Mouse (Mus musculus): ENCODE data around the gene Rad21l.

Rad21l gene

DNA sequence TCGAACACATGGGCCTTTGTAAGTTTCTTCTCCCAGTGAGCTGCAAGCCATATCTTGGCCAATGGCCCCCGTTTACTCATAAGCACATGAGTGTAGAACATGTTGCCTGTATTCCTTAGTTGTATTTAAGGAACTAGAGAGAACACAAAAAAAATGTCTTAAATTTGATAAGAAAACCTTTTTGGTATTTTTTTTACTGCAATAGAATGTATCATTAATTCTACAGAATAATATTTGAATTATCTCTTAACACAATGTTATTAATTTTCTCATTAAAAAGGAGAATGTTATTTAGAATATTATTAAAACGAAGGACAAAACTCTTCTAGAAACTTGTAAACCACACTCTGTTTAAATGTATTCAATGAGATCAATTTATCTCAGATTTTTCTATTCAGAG, at the start of gene Rad21l:
Gene Rad21l, minus strand, starts transcription at position 101 of the 400 bp plus-strand sequence.
- DNase-seq (ENCODE audit: low spot score), result no peak

DNA sequence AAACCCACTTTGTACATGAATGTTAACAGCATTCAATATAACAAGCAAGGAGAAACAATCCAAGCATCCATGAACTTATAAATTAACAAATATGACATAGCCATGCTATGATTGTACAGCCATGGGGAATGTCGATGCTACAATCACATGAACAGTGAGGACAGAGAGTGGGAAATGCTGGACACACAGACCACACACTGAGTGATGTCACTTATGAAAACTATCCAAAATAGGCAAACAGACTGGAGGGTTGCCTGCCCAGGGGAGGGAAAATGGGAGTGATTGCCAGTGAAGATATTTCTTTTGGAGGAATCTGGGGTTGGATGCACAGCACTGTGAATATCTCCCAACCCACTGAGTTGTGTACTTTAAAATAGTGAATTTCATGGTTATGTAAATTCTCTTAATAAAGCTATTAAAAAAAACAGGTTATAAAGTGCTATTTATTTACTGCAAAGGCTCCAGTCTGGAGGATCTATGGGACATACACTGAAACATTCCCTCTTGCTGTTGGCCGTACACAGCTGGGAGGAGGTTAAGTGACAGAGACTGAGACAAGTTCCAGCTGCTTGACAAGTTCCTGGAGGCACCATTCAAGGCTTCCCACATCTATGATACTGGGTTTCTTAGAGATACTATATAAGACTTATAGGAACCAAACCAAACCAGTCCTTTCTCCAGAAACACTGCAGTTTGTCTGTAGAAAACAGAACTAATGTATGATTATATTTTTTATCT, 48.2 kb upstream of the Rad21l start:
- DNase-seq (ENCODE audit: low spot score), result no peak

DNA sequence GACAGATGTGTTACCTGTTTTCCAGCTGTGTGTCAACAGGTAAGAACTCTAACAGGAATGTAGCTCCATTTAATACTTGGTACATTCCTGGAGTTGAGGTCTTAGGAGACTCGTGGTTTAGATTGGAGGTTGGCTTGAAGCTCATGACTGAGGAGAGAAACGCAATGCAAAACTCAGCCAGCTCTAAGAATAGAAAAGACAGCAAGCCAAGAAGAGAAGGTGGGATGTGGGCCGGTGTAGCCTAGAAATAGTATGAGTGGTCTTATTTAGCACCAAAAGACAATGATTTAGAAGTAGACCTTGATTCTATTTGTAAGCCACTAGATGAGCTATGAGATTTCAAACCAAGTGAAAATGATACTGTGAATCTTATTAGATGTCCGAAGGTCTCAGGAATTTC, 47.2 kb upstream of the Rad21l start:
- no peak for DNase-seq (ENCODE audit: low spot score)

DNA sequence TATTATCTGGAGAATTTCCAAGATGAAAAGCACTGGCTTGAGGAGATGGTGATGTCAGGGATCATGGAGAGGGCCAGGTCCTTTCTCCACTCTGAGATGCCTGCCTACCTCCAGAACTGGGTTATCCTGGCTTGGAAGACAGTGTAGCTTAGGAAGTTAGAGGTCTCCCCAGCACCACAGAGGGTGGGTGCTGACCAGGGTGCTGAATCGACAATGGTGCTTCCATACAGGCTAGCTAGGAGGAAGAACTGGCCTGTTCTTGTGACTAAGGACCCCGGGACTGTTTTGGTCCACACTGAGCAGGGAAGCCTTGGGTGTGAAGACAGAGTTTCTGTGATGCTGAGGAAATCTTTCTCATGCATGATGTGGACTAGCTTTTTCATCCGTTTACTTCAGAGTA, 44.3 kb upstream of the Rad21l start:
- peak; percentile 61 for DNase-seq (ENCODE audit: low spot score)

DNA sequence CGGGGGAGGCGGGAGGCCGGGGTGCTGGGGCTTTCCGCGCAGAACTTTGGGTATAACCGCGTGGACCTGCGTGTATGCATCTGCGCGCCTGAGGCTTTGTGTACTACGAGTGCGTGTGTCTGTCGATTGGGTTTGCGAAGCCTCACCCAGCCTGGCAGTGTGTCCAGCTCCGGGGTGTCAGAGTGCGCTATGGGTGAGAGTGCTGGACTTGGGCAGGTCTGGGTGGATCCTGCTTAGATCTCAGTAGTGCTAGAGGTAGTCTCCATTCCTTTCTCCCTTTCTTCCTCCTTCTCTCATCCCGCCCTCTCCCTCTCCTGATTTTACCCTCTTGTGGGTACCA, 34.5 kb upstream of the Rad21l start:
- no peak for DNase-seq (ENCODE audit: low spot score)

DNA sequence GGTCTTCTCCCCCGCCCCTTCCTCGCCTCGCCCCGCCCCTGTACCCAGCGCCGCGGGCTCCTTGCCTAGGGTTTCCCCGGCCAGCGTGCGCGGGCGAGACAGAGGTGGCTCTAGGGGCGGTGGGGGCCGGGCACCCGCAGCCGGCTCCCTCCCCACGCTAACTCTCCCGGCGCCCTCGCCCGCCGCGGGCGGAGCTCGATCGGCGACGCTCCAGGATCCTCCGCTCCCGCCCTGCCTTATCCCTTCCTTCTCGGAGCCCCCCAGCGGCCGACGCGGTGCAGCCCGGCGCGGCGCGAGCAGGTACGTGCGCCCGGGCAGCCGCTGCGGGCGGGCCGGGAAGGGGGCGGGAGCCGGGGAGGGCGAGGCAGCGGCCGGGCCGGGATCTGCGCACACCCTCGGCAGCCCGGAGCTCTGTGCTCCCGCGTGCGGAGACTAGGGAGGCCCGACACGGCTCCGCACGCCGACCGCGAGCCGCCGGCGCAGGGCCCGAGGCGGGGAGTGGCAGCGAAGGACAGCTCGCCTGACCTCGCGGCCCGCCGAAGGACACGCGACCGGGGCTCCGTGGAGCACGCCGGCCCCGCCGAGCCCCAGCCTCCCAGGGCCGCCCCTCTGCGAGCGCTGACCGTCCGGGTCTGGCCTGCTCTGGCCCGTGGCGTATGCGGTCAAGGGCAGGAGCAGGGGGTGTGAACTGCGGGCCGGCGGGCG, 34.0 kb upstream of the Rad21l start:
- peak; percentile 56 for DNase-seq (ENCODE audit: low spot score)

DNA sequence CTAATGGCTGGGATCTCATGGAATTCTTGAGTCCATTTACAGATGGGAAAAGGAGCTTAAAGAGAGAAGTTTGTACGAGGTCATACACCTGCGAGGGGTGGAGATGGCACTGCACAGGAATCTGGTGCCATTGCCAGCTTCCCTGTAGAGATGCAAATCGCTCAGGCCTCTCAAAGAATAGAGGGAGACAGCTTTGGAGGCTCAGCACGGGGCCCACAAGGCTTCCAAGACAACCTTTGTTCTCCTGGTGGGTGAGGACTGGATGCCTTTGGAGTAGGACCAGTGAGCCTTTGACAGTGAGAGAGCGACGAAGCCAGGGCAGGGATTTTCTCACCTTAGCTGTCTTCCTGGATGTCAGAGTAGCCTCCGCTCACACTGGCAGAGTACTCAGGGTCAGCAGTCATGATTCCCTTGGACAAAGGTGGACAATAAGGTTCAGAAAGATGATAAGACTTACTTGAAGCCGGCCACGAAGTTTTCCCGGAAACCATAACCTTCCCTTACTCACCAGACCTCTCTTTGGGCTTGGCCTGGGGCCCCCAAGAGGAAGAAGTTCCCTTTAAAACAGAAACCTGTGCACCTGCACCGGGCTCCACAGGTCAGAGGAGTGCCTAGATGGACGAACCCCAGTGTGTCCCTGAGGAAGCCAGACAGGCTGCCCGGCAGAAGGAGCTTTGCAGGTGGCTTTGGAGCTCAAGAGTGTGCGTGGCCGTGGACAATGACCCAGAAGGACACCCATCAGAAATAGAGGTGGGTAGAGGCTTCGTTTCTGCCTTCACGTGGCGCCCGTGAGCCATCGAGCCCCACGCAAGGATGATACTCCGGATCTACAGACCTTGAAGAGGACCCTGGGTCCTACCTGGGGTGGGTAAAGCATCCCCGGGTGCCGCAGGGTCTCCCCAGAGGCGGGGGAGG, 33.2 kb upstream of the Rad21l start, which contains the start of gene Tmem74b:
Gene Tmem74b, plus strand, starts transcription at position 778 of the 915 bp plus-strand sequence.
- no peak for DNase-seq (ENCODE audit: low spot score)

DNA sequence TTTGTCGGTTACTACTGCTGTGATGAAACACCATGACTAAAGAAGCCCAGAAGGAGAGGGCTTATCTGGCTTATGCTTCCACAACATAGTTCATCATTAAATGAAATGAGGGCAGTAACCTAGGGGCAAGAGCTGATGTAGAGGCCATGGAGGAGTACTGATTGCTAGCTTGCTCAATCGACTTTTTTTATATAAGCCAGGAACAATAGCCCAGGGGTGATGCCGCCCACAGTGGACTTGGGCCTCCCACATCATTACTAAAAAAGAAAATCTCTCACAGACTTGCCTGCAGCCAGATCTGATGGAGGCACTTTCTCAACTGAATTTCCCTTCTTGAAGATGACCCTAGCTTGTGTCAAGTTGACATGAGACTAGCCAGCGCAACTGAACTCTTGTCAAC, 14.6 kb upstream of the Rad21l start:
- no peak for DNase-seq (ENCODE audit: low spot score)

DNA sequence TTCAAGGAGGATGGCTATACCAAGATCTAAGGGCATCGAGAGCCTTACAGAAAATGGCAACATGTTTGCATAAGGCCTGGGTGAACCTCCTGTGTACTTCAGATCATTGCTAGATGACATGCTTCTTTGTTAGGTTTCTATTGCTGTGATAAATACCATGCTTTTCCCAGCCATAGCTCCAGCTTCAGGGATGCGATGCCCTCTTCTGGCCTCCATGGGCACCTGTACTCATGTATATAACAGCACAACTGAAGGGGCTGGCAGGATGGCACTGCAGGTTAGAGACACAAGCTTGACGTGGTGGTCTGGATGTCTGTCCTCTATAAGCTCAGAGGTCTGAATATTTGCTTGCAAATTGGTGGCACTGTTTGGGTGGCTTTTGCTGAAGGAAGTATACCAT, 14.0 kb upstream of the Rad21l start:
- no peak for DNase-seq (ENCODE audit: low spot score)

DNA sequence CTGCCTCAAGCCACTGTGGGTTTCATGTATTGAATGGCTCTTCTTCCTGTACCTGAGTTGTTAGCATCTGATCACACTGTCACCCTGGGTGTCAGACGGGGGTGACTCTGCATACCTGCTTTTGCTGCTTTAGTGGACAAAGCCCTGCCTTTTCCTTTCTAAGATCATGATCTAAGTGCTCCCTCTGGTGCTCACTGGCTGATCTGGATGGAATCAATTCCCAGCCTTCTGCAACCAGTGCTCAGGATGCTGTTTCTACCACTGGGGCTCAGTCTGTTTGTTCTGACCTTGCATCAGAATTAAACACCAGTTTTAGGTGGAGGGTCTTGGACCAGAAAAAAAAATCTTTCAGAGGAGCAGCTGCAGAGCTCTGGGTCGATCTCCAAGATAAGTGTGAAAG, 7.9 kb upstream of the Rad21l start:
- DNase-seq (ENCODE audit: low spot score), result no peak

DNA sequence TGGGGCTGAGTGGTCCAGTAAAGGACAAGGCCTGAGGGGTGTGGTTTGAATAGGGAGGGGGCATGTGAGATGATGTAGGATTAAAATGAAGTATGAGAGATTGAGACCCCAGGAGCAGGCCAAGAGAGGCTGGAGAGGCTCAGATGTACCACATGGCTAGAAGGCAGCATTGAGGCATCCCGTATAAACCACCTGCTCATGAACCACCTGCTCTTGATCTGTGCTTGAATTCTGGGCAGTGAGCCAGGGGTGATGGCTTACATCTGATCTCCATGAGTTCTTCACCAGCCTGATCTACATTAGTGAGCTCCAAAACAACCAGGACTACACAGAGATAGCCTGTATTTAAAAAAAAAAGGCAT, 2.6 kb upstream of the Rad21l start:
- no peak for DNase-seq (ENCODE audit: low spot score)

DNA sequence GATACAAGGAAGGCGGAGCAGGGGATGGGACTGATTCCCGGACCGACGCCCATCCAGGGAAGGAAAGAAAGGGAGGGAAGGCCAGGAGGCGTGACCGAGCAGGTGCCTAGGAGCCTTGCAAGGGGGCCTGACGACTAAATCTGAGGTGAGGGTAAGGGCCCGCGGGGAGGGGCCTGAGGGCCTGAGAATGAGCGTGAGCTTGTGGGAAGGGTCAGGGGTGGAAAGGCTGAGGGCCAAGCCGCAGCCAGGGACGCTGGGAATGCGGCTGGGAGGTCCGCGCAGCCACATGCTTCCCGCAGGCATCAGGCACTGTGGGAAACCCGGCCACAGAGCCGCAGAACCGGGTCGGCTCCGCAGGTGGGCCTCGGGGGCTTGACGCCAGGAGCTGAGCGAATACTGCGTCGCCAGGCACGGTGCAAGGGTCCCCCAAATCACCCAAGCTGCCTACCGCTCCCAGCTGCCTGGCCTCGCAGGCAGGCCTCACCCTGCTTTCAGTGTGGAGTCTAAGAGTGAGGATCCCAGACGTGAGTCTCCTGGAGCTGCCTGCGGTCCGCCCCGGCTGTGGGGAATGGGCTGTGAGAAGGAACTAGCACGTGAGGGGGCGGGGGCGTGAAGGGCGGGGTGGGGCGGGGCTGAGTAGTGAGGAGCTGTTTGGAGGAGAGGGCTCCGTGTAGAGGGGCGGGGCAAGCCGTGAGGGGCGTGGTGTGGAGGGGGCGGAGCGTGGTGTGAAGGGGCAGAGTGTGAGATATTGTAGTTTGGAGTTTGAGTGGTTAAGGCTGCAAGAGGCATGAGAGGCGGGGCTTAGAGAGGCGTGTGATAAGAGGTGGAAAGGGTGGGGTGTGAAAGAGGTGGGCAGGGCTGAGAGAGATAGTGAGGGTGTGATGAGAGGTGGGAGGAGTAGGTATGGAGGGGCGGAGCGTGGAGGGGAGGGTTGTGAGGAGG, 2.0 kb upstream of the Rad21l start:
- peak; percentile 79 for DNase-seq (ENCODE audit: low spot score)

DNA sequence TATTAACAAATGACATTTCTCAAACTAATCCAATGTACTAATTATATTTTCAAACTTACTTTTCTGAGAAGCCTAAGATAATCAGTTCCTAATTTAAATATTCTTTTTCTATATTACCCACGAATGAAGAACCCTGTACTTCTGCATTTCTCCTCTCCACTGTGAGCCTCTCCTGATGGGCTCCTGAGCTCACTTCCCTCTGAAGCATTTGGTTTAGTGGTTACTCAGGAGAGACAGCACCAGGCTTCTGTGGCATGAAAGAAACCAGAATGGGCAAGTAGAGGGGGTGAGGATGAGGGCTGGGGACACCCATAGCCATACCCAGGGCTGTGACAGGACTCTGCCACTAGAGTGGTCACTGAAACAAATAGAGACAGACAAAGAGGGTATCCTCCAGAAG, 16.3 kb downstream of the Rad21l start:
- no peak for DNase-seq (ENCODE audit: low spot score)

DNA sequence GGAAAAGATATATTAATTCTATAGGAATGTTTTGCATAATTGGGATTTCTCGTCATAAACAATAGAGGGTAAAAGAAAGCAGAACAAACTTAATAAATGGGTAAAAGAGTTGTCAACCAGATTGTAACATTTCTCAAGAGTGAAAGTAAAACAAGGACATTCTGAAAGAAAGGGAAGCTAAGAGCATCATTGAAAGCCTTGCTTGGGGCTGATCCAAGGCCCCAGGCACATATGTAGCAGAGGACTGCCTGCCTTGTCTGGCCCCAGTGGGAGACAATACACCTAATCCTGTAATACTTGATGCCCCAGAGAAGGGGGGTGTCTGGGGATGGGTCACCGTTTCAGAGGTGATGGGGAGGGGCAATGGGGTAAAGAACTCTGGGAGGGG, 32.3 kb downstream of the Rad21l start:
- no peak for DNase-seq (ENCODE audit: low spot score)

DNA sequence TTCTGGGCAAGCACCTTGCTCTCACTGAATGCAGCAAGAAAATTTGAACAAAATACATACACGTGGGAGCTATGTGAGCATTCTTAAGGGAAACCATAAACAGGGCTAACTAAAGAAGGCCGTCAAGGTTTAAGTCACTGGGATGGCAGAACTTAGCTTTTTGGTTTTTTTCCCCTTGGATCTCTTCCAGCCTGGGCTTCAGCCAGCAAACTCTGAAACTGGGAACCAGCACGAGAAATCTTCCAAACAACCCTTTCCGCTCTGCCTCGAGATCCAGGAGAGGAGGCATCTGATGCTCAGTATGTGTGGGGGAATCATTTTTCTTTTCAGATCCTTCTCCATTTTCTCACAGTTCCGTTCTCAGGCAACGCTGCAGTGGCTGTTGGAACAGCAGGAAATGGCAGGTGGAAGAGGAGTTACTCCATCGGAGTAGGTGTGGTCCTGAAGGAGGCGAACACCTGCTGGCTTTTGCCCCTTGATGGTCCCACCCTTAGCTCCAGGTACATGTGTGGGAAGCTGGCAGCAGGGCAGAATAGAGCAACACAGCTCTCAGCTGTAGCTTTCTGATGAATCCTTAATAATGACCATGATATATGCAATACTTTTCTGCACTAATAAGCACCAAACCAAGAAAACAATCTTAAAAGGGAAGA, 32.8 kb downstream of the Rad21l start:
- DNase-seq (ENCODE audit: low spot score), result no peak

DNA sequence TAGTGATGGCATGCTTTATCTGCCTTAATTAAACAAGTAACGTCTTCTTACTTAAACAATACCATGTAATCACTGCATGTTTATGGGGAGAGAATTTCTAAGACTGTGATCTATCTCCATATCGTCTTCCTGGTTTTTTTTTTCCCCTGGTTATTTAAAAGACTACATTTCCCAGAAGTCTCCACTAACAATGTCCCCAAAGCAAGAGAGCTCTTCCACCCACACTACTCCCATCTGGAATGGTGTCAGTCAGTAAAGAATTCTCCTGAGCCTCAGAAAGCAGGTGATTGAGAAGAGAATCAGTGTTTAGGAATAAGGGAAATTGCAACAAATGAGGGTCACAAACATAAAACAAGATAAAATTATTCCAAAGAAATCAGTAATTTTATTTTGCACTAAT, 33.4 kb downstream of the Rad21l start:
- DNase-seq (ENCODE audit: low spot score), result no peak

DNA sequence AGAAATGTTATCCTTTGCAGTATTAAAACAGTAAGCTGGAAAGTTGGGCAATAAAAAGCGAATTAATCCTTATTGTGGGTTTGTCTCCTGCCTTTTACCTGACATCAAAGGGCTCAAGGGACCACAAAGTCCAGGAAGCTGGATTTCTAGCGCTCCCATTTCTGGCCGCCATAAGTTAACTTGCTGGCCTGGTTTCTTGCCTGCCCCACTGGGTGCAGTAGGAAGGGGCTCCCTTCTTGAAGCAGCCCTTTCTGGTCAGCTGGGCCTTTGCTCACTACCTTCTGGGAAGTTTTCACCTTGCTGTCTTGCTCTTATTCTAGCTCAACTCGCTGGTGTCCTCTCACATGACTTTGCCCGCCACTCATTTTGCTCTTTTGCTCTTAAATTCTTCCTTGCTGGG, 35.4 kb downstream of the Rad21l start:
- no peak for DNase-seq (ENCODE audit: low spot score)

DNA sequence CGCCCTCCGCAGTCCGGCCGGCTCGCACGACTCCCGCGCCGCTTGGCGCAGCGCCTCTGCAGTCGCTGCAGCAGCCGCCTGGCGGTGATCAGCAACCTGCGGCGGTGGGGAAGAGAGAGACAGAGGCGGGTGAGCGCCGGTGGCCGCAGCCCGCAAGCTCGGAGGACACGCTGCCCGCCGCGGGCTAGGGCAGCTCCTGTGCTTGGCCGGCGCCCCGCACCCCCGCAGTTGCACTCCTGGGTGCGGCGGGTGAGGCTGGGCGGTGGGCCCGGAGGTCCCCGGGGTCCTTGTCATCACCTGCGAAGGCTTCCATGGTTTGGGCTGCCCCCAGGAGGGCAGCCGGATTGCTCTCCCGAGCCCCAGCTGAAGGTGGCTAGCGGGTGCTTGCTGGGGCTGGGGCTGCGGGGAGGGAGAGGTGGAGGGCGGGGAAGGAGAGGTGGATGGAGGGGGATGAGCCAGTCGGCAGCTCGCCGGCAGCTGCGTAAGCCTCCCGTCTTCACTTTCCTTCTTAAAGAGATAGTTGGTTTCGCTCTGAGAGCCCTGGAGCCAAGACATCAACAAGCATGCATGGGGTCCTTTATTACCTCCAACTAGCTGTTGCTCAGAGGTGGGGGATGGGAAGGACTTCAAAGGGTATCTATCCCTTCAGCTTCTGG, 36.0 kb downstream of the Rad21l start, which contains the start of gene Snph:
Gene Snph, minus strand, starts transcription at position 435 of the 656 bp plus-strand sequence.
- DNase-seq (ENCODE audit: low spot score), result peak; percentile 73

DNA sequence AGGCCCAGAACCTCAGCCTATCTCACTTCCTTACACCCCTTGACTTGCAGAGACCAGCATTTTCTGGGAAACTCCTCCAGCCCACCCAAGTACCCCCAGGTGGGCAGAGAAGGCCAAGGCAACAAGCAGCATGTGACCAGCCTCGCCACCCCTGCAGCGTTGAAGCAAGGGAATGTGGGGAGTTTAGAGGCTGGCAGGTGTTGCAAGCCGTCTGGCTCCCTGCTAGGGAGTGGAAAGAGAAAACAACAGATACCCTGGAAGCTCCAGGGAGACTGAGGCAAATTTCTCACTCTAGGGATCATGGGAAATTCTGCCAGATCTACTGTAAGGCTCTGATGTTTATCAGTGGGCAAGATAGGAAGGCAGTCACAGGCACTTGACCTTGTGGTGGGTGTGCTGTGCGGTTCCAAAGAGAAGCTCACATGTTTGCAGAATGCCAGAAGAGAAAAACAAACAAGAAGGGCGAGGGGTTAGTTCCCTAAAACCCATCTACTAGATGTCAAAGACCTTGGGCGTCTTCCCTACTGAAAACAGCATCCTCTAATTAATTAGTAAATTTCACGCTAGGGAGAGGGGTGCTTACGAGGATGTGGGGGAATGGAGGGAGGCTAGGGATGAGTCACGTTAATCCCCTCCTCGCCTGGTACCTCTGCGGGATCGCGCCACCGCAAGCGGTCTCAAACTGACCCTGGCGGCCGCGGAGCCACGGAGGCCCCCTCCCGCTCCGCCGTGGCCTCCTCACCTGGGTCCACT, 36.8 kb downstream of the Rad21l start:
- DNase-seq (ENCODE audit: low spot score), result peak; percentile 26

DNA sequence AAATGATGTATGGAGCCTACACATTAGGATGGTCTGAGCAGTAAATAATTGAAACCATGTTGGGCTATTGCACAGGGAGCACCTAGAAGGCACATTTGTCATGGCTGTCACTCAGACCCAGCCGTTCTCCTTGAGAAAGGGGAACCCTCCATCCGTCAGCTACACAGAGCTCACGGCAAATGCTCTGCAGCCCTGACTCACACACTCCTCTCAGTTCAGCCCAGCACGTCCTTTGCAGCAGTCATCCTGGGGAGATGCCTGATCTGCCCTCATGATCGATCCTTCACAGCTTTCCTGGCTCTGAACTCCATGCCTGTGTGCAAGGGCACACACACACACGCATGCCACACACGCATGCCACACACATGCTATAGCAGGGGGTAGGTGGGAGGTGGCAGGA, 39.0 kb downstream of the Rad21l start:
- peak; percentile 18 for DNase-seq (ENCODE audit: low spot score)

All from testis, postnatal 10 days (tissue).